Mouse (Mus musculus): ENCODE data around the gene Kank1.

DNA sequence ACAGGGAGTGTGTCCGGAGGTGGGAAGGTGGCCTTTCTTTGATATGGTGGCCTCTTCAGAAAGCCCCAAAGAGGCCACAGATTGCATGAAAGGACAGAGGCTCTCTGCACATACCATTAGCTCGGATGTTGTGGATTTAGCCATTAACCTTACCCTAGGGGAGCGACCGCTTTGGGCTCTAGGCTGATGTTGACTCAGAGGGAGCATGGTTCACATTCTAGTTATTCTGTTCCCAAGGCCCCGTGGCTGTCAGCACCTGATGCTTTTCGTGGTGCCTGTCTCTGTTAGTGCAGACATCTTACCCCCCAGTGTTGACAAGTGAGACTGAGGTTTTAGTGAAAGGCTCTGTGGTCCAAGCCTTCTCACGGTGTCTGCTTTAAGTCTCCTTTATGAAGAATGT lies 74.9 kb downstream of the Kank1 start:
- TF ChIP-seq CTCF (conservative IDR thresholded peaks at IDR 0.05; ENCODE audit: low read length) (no peak), POU5F1 (IDR thresholded peaks at IDR 0.05; ENCODE audit: borderline replicate concordance, low read length) (no peak), NANOG (IDR thresholded peaks at IDR 0.05; ENCODE audit: borderline replicate concordance, low read length) (no peak)
